Mouse (Mus musculus) kidney, adult 2 months (tissue): ENCODE data around the gene Slc25a25.

Source experiments
- CTCF ChIP-seq: fragments of 200-500 bp; conservative IDR thresholded peaks from 2 replicates; pipeline ENCODE4 v1.5.1; 2011; ENCODE audit warnings: low read depth, mild to moderate bottlenecking, control low read depth, low read length, moderate library complexity, mixed read lengths; ENCODE audit not compliant: insufficient read depth, insufficient read length
- POLR2A ChIP-seq: fragments of 200-500 bp; IDR thresholded peaks from one replicate; pipeline ENCODE4 v1.6.1; 2011; ENCODE audit warnings: low read depth, low read length, control low read depth

GRCm38 (mm10) chr2:32430701-32431676, 20.3 kb downstream of the Slc25a25 start:
- TF ChIP-seq POLR2A: no peak
- no peak for TF ChIP-seq CTCF
